Mouse (Mus musculus) liver, embryonic 14.5 days (tissue): ENCODE data around the gene Pfkm. TPM values are rescaled to one million over a fixed set of nuclear protein-coding genes. Genes with fewer than 3 reads are reported as not detected.

Experiments used
- ATAC-seq: fragments of 200-750 bp; cut with Nextera tagmentation; 2 replicates; pipeline ENCODE4 v1.8.0; 2017; ENCODE audit warnings: moderate number of reproducible peaks, mild to moderate bottlenecking, moderate library complexity; ENCODE audit not compliant: insufficient read depth
- DNase-seq, 3 experiments: peaks; one replicate each; pipeline ENCODE4 v3.0.0-alpha.2; 2012 to 2013; ENCODE audit warnings: low read depth in 3 of 3, low spot score in 3 of 3
- H3K27ac ChIP-seq: fragments of 300-500 bp; sonication (generic); 2 replicates; pipeline ENCODE4 v1.5.1; 2014; ENCODE audit warnings: moderate library complexity, mild to moderate bottlenecking, control low read depth, inconsistent platforms
- H3K27me3 ChIP-seq: fragments of 300-500 bp; sonication (generic); 2 replicates; pipeline ENCODE4 v1.6.1; 2014; ENCODE audit warnings: mild to moderate bottlenecking, low read length, moderate library complexity; ENCODE audit not compliant: control insufficient read depth, insufficient read depth
- H3K36me3 ChIP-seq: fragments of 300-500 bp; sonication (generic); replicated peaks from 2 replicates; pipeline ENCODE4 v1.6.1; 2014; ENCODE audit warnings: low read depth; ENCODE audit not compliant: control insufficient read depth, insufficient read depth
- H3K4me1 ChIP-seq, 2 experiments: fragments of 200-500 bp in 1 of 2; fragments of 300-500 bp in 1 of 2; sonication (generic) in 1 of 2; replicated peaks; 2 replicates each; pipeline ENCODE4 v1.6.1; 2012 to 2014; ENCODE audit warnings: antibody characterized with exemption in 1 of 2, inconsistent platforms in 1 of 2, low read length in 1 of 2; ENCODE audit not compliant: control insufficient read depth in 2 of 2, insufficient read depth in 2 of 2
- H3K4me2 ChIP-seq: fragments of 300-500 bp; sonication (generic); 2 replicates; pipeline ENCODE4 v1.6.1; 2014; ENCODE audit warnings: low read depth, mild to moderate bottlenecking, control low read depth, moderate library complexity
- H3K4me3 ChIP-seq, 2 experiments: fragments of 200-500 bp in 1 of 2; fragments of 300-500 bp in 1 of 2; sonication (generic) in 1 of 2; 2 replicates each; pipeline ENCODE4 v1.5.1; 2012 to 2014; ENCODE audit warnings: low read depth in 2 of 2, low read length in 2 of 2, mild to moderate bottlenecking in 2 of 2, control low read depth in 1 of 2, inconsistent platforms in 1 of 2, moderate library complexity in 1 of 2; ENCODE audit not compliant: insufficient read depth in 1 of 2
- H3K9ac ChIP-seq: fragments of 300-500 bp; sonication (generic); replicated peaks from 2 replicates; pipeline ENCODE4 v1.6.1; 2014; ENCODE audit warnings: mild to moderate bottlenecking, control low read depth, moderate library complexity
- H3K9me3 ChIP-seq: fragments of 300-500 bp; sonication (generic); 2 replicates; pipeline ENCODE4 v1.6.1; 2016; ENCODE audit warnings: low read length, mixed read lengths; ENCODE audit not compliant: control insufficient read depth
- CTCF ChIP-seq: IDR thresholded peaks from 2 replicates; pipeline ENCODE4 v1.5.1; 2016; ENCODE audit warnings: antibody characterized with exemption, low read depth, control low read depth
- EP300 ChIP-seq: IDR thresholded peaks from 2 replicates; pipeline ENCODE4 v1.6.1; 2016; ENCODE audit warnings: antibody characterized with exemption, low read depth
- WGBS: fragments of 180-500 bp; shearing (Covaris S2); extraction: QIAGEN DNeasy Blood & Tissue Kit; methylation state at CpG from one replicate; pipeline ENCODE4 v1.1.7; 2014; ENCODE audit not compliant: insufficient replicate concordance; 5-methylcytosine and 5-hydroxymethylcytosine counted together
- polyA plus RNA-seq, 2 experiments: library from polyadenylated mRNA; depleted of rRNA in 1 of 2; stranded (reverse) in 1 of 2; unstranded in 1 of 2; fragments of >200 nt; fragmentation: Nextera tagmentation in 1 of 2; extraction: Ambion mirVana in 1 of 2; gene quantifications; 2 replicates each; pipeline versions ENCODE4 v1.2.1 to v1.2.3; 2012 to 2014

The Pfkm gene
- polyA plus RNA-seq, 2 experiments = 19.6 to 22.4 TPM

DNA sequence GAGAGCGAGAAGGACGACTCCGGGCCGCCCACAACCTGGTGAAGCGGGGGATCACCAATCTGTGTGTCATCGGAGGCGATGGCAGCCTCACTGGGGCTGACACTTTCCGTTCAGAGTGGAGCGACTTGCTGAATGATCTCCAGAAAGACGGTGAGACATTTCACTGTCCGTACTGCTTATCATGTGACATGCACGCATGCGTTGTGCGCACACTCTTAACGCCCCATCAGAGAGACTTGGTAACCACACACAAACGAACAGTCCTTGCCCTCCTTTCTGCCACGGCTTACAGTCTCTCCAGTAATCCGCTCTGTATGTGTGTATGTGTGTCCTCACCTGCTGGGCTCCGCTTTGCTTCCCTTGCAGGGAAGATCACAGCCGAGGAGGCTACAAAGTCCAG is 28.4 kb downstream of the Pfkm start:
- Histone ChIP-seq H3K36me3 (peaks cover 17% of the 10 kb centered on the region), H3K27me3 (no peaks in the 10 kb centered on the region), H3K4me1 (peaks cover 9 to 16% of the 10 kb centered on the region in 2 experiments), H3K4me3 (no peak overlapping the region), H3K9me3 (no peaks in the 10 kb centered on the region), H3K4me2 (no peak overlapping the region), H3K27ac (no peak overlapping the region), H3K9ac (no peak overlapping the region)
- ATAC-seq (no peak), DNase-seq (no peak)
- WGBS = 87% methylated on average over 20 of the region's 20 CpGs
- TF ChIP-seq EP300 (no peak), CTCF (no peak)

DNA sequence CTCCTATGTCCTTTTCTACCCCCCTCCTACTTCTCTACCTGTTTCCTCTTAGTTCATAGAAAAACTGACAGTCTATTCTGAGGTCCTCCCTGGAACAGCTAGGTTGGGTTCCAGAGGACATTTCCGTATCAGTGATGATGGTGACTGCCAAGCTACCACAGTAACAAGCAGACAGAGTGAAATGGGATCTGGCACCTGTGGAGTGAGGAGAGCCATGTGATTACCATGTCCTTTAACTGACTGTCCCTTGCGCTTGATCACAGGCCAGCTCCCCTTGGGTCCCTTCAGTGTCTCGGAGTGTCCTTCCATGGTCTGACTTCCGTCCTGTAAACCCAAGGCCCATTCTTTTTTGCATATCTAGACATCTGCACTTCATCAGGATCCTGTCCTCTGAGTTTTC is 38.6 kb downstream of the Pfkm start:
- Histone ChIP-seq H3K4me1 (no peaks in the 10 kb centered on the region), H3K9ac (no peak overlapping the region), H3K4me3 (no peak overlapping the region), H3K36me3 (peaks cover 20% of the 10 kb centered on the region), H3K4me2 (no peak overlapping the region), H3K27me3 (no peaks in the 10 kb centered on the region), H3K9me3 (no peaks in the 10 kb centered on the region), H3K27ac (no peak overlapping the region)
- TF ChIP-seq EP300 (no peak), CTCF (no peak)
- 84% methylated on average over 4 of the region's 4 CpGs for WGBS
- no peak for DNase-seq
- ATAC-seq = no peak

DNA sequence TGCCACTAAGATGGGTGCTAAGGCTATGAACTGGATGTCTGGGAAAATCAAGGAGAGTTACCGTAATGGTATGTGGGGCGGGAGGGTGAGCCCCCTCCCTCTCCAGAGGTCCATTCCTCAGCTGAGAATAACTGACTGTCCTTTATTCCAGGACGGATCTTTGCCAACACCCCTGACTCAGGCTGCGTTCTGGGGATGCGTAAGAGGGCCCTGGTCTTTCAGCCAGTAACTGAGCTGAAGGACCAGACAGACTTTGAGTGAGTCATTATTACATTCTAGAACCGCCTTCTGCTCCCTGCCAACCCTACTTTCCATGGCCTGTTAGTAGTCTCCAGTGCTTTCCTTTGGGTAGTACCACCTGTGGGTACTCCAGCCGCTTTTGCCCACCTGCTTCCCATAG is 39.1 kb downstream of the Pfkm start:
- no peaks in the 10 kb centered on the region for H3K9me3 ChIP-seq
- no peak overlapping the region for H3K4me3 ChIP-seq
- H3K27me3 ChIP-seq = no peaks in the 10 kb centered on the region
- H3K4me2 ChIP-seq = no peak overlapping the region
- no peak overlapping the region for H3K27ac ChIP-seq
- H3K36me3 ChIP-seq = peaks cover 20% of the 10 kb centered on the region
- TF ChIP-seq EP300 = no peak
- H3K9ac ChIP-seq = no peak overlapping the region
- no peaks in the 10 kb centered on the region for H3K4me1 ChIP-seq
- 82% methylated on average over 7 of the region's 7 CpGs for WGBS
- ATAC-seq (no peak), DNase-seq (no peak)

DNA sequence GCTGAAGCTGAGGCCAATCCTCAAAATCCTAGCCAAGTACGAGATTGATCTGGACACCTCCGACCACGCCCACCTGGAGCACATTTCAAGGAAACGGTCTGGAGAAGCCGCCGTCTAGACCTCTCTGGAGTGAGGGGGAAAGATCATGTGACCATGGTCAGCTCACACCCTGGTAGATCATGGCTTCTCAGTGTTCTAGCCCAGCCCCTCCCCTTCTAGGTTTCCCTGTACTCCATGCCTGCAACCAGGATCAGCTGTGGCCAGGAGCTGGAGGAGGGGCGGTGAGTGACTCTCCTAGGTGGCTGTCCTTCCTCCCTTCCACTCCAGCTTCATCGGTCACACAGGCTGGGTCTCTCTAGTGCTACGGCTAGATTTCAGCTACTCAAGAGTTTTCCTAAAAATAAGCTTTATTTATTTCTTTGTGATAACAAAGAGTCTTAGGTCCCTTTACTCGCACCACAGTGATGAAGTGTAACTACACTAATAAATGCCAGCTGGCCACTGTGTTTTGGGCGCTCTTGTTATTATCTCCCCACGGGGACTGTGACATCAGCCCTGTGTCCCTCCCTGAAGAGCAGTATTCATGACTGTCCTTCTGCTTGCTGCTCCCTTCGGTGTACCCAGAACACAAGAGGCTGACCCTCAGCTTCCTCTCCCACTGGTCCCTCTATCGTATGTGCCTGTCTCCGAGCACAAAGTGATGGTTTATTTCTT is 39.7 kb downstream of the Pfkm start:
- H3K27me3 ChIP-seq = no peaks in the 10 kb centered on the region

DNA sequence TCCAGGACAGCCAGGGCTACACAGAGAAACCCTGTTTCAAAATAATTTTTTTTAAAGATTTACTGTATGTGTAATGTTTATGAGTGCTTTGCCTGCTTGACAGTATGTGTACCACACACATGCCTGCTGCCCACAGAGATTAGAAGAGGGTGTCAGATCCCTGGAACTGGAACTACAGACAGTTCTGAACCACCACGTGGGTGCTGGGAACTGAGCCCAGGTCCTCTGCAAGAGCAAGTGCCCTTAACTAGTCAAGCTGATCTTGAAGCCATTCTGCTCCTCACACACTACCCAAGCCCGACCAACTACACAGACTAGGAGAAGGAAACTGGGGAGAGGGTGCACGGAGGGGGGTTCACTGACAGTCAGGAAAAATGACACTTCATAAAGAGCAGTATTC is 41.1 kb downstream of the Pfkm start:
- H3K27ac ChIP-seq = no peak overlapping the region
- H3K36me3 ChIP-seq = peaks cover 20% of the 10 kb centered on the region
- no peak for ATAC-seq
- H3K4me2 ChIP-seq = no peak overlapping the region
- DNase-seq = no peak
- no peaks in the 10 kb centered on the region for H3K4me1 ChIP-seq
- WGBS = 67% methylated on average over 3 of the region's 3 CpGs
- TF ChIP-seq CTCF = no peak
- no peak for TF ChIP-seq EP300
- H3K4me3 ChIP-seq = no peak overlapping the region
- H3K9me3 ChIP-seq = no peaks in the 10 kb centered on the region
- H3K27me3 ChIP-seq = no peaks in the 10 kb centered on the region
- H3K9ac ChIP-seq = no peak overlapping the region

More for the DNA sequence above, 39.7 kb downstream of the Pfkm start:
- Histone ChIP-seq H3K4me1 (no peaks in the 10 kb centered on the region), H3K9ac (no peak overlapping the region), H3K4me2 (no peak overlapping the region), H3K36me3 (peaks cover 20% of the 10 kb centered on the region), H3K4me3 (no peak overlapping the region), H3K9me3 (no peaks in the 10 kb centered on the region), H3K27ac (no peak overlapping the region)
- no peak for DNase-seq
- TF ChIP-seq EP300 (no peak), CTCF (no peak)
- WGBS = 83% methylated on average over 15 of the region's 15 CpGs
- ATAC-seq = no peak
